Mouse (Mus musculus) retina, postnatal 7 days (tissue): ENCODE data around the gene Rbm3.
"Not testable (repeated sequence)": the region's sequence is repeated elsewhere in the genome, so short reads cannot be mapped to it uniquely, and the experiment has no call there.

Source experiments
- DNase-seq: peaks from one replicate; pipeline ENCODE4 v3.0.0-alpha.2; 2012; ENCODE audit warnings: low read depth, low spot score

Gene Rbm3

GRCm38 (mm10) chrX:8131393-8131792 is 14.3 kb downstream of the Rbm3 start:
- no peak for DNase-seq

GRCm38 (mm10) chrX:8125235-8125634 is 20.4 kb downstream of the Rbm3 start:
- no peak for DNase-seq

- no peak for DNase-seq
These were observed 21.7 kb downstream of the Rbm3 start for GRCm38 (mm10) chrX:8123821-8124470.

DNA sequence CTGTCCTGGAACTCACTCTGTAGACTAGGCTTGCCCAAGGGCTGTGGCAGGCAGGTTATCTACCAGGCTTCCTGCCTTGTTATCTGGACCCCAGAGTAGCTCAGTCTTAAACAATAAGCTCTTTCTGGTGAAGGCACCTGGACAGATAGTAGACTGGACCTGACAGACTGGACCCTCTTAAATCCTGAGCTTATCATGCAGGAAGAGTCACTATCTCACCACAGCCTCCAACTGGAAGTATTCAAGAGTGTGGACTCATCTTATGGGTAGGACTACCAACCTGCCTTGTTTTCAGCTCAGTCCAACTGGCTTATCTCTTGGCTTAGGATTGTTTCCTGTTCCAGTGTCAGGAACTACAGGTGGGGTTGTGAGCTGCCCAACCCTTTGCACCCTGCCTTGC is 28.4 kb downstream of the Rbm3 start:
- no peak for DNase-seq

DNA sequence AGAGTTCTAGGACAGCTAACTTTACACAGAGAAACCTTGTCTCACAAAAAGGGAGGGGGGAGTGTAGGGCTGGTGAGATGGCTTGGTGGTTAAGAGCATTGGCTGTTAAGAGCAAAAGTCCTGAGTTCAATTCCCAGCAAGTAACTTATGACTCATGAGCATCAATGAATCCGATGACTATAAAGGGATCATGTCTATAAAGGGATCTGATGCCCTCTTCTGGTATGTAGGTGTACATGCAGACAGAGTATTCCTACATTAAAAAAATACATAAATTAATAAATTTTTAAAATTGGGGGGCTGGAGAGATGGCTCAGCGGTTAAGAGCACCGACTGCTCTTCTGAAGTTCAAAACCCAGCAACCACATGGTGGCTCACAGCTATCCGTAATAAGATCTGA is 30.4 kb downstream of the Rbm3 start:
- DNase-seq, result no peak

DNA sequence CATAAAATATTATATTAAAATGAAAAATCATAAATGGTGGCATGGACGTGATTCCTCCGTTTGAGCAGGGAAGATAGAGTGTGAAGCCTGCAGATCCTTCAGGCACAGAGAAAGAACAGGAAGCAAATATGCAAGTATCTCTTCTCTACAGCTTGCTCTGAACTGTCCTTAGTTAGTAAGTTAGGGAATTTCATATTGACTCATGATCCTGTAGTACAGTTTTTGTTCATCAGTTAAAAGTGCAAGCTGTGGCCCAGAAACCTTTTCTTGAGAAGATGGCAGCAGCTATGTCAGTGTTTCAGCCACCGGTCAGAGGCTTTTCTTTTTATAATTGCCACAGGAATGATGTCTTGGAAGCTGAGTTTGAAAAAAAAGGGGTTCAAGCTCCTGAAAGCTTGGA is 40.7 kb downstream of the Rbm3 start:
- no peak for DNase-seq

DNA sequence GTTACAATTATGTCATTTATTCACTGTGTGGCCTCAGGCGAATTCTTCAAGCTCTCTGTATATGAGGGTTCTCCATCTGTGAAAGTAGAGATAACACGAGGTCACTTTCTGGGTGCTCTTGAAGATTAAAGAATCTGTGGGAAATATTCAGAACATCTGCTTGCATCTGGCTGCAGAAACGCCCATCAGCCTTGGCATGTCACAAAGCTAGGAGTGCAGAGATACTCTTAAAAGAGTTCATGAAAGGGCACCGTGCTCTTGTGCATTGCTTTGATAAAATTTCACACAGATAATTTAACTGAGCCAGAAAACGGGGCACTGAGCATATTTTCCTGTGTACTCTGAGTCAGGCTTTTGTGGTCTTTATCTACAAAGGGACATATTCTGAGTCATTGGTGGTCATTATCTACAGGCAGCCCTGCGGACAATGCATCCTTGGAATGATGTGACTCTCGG is 43.4 kb downstream of the Rbm3 start:
- no peak for DNase-seq

GRCm38 (mm10) chrX:8101017-8101416 is 44.7 kb downstream of the Rbm3 start:
- peak; percentile 77 for DNase-seq

- DNase-seq, result no peak
These were observed 46.2 kb downstream of the Rbm3 start for GRCm38 (mm10) chrX:8099435-8099834.

DNA sequence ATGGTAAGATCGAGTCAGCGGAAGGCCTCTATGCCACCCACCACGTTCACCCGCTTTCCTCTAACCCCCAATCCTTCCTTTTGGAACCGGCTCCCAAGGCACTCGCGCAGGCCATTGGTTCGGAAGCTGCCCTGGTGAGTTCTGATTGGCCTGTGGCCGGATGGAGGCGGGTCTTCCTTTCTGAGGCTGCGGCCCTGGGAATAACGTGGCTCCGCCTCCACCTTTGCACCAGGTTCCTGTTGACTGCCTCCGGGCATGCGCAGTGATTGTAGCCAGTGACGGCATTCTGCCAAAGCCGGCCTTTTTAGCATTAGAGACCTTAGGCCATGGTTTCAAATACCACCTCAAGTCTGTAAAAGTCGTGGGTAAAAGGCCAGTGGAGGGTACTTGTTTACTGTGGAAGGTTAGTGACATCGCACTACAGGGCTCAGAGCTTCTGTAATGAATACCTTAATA is 48.9 kb downstream of the Rbm3 start:
- DNase-seq, result peak; percentile 91

DNA sequence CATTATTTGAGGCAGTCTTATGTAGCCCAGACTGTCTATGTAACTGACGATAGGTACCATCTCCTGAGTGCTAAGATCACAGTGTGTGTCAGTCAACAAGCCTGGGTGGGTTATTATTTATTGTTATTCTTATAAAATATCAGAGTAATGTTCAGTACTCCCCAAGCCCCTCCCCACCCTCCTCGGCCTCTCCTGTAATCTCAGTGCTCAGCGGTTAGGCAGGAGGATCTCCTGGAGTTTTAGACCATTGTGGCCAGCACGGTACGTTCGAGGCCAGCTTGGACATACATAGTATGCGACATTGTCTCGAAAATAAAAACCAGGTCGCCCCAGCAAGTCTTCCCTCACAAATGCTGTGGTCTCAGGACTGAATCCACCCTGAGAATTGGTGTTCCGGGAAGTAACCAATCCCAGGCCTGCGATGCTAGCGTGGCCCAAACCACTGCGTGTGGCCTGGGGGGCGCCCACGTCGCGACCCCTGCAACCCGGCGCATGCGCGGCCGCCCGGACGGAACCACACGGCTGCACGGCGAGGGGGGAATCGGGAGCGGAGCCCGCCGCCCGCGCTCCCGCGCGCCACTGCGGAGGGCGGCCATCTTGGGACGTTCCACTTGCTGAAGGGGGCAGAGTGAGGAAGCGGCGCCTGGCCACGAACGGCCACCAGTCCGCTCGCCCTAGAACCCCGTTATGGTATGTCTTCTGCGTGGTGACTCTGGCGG is 49.5 kb downstream of the Rbm3 start:
- not testable (repeated sequence) for DNase-seq

DNA sequence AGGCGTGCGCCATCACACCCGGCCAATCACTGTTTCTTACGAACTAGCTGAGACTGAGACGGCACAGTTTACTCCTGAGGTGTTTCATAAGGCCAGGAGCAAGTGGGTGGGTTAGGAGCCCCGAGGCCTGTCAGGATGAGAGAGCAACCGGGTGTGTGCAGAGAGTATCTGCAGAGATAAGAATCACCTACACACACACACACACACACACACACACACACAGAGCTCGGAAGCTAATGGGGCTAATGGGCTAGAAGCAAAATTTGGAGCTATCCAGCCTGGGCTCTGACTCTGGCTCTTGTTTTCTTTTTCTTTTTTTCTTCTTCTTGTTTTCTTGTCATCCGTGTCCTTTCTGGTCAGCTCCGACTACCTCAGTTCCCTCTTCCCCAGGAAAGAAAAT is 50.1 kb downstream of the Rbm3 start:
- DNase-seq, result no peak

DNA sequence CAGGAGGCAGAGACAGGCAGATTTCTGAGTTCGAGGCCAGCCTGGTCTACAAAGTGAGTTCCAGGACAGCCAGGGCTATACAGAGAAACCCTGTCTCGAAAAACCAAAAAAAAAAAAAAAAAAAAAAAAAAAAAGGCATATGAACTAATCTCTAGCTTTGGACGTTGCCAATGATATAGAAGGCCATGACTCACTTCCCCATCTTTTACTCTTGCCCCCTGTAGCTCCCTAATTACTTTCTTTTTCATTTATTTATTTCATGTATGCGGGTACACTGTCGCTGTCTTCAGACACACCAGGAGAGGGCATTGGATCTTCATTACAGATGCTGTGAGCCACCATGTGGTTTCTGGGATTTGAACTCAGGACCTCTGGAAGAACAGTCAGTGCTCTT is 54.7 kb downstream of the Rbm3 start:
- not testable (repeated sequence) for DNase-seq

GRCm38 (mm10) chrX:8090346-8090953 is 55.2 kb downstream of the Rbm3 start, which contains the start of gene Was:
TSS of gene Was (minus strand) at chrX:8090498.
- no peak for DNase-seq

GRCm38 (mm10) chrX:8089746-8090145 is 55.9 kb downstream of the Rbm3 start:
- no peak for DNase-seq
